18 mouse cellular contexts compared by ENCODE assay signal in genomic region chr9:116104770-116105169, GRCm38 (mm10).
"Had no signal": no experiment of that assay in that cellular context is flagged by ENCODE, and none has a peak within 500 bp of the region (broad histone marks: within the 10 kb centered on the region; RNA-seq: fewer than 3 reads in every experiment).

No protein-coding gene starts in this region.

- H3K4me3 ChIP-seq: liver, embryonic 13.5 days; liver, embryonic 15.5 days; lung, embryonic 15.5 days; megakaryocyte, embryonic 14.5 days; midbrain, embryonic 13.5 days; midbrain, embryonic 15.5 days; neural tube, embryonic 12.5 days had no signal

- H3K27ac ChIP-seq: liver, embryonic 13.5 days; liver, embryonic 15.5 days; lung, embryonic 15.5 days; macrophage; midbrain, embryonic 13.5 days; midbrain, embryonic 15.5 days; neural tube, embryonic 12.5 days had no signal

- H3K27me3 ChIP-seq: liver, embryonic 13.5 days; liver, embryonic 15.5 days; lung, embryonic 15.5 days; midbrain, embryonic 13.5 days; midbrain, embryonic 15.5 days; neural tube, embryonic 12.5 days had no signal

- ATAC-seq: liver, postnatal 0 days; lung, postnatal 0 days; midbrain, embryonic 13.5 days; midbrain, embryonic 15.5 days had no signal

- H3K4me1 ChIP-seq: liver, embryonic 13.5 days; liver, embryonic 15.5 days; midbrain, embryonic 13.5 days; midbrain, embryonic 15.5 days; neural tube, embryonic 12.5 days had no signal

- H3K36me3 ChIP-seq: midbrain, embryonic 13.5 days; midbrain, embryonic 15.5 days had no signal

- DNase-seq: liver, embryonic 13.5 days; liver, postnatal 0 days; lung, adult 2 months; retina, postnatal 1 day; right cerebral cortex, adult 18-20 months; right cerebral cortex, postnatal 25 days; right cerebral cortex, postnatal 4 days; spleen, adult 18-20 months; thymus, adult 2 months; thymus, postnatal 25 days had no signal
